Mouse (Mus musculus) Muller cell, postnatal 12 days (primary cell): Measurements from ENCODE around the gene Nkx1-2.

ENCODE experiments used
- DNase-seq: peaks from one replicate; pipeline ENCODE4 v3.0.0-alpha.2; 2015; ENCODE audit errors: inconsistent ontology term

Nkx1-2 gene

DNA sequence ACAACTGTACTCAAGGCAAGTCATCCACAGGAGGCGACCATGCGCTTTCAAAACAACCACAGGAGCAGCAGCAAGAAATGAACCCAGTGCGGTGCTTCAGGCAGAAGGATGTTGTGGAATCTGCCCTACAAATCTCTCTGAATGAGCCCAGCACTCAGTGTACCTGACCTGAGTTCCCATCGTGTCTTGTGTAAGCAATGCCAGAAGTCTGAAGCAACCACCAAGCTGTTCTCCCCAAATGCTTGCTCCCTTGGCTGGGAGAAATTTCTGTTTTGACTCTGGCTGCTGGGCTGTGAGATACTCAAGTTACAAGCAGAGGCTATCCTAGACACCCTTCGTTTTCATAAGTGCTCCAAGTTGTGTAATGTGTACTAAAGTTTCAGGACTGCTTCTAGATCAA, 6.3 kb upstream of the Nkx1-2 start:
- DNase-seq = no peak

DNA sequence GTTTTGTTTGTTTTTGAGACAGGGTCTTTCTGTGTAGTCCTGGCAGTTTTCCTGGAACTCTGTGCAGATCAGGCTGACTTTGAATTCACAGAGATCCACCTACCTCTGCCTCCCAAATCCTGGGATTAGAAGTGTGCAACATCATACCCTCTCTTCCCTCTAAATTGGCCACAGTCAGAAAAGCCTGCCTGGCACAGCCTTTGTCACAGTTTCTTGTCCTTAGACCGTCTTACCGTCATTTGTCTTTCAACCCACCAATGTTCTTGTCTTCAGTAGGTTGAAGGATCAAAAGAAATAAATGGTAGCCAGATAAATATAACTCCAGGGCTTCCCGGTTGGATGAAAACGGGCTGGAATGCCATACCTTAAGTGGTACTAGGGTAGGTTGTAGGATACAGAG, 5.3 kb upstream of the Nkx1-2 start:
- DNase-seq = no peak

DNA sequence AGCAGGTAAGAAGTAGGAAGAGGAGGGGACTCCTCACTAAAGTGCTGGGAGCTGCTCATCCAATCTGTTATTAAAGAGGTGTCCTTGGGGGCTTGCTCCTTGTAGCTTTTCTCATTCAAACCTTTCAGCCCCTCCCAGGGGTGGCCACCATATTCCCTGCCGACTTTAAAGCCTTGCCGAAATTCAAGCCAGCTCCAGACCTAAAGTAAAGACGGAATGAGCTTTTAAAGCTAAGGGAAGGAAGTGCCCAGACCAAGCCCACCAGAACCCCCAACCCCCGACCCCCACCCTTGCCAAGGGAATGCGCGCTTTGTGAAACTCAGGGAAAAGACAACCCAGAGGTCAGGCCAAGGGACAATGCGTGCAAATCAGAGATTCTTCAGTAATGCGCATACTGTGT, 1.5 kb upstream of the Nkx1-2 start:
- no peak for DNase-seq

DNA sequence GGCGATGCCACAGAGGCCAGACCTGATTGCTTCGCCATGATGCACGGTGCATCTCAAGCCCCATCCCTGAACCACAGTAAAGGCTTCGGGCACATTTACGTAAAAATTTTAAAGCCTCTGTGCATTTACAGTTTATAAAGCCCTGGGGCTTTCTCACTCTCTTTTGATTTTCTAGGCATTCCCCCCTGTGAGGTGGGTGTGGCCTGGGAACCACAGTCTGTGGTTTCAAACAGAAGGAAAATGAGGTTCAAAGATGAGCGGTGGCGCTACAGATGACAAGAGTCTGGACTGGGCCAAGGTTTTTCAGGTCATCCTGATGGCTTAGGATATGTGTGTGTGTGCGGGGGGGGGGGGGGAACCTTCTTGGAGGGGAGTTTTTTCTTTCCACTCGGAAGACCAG, 589 bp upstream of the Nkx1-2 start:
- DNase-seq = peak; percentile 15

DNA sequence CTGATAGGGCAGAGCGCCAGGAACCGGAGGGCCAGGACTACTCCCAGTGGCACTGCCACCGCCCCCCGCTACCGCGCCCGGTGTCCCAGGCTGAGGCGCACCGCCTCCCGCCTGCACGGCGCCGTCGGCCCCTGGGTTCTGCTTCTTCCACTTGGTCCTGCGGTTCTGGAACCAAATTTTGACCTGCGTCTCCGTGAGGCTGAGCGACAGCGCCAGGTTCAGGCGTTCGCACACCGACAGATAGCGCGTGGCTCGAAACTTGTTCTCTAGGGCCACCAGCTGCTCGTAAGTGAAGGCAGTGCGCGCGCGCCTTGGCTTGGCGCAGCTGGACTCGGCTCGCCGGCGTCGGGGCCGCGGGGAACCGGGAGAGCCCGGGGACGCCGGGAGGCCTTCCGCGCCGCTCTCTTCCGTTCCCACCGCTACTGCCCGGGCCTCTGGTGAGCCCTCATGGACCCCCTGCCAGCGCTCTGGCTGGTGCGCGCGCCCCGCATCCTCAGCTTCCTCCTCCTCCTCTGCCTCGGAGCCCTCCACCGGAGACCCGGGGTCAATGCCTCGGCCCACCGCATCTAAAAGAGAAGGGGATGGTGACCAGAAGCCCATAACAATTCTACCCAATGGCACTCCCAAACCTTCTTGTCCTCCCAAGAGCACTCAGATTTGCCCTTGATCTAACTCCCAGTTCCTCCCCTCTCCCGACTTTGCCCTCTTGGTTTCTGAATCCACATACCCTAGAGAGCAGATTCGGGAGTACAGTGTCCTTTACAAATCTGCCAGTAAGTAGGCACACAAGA, 2.0 kb downstream of the Nkx1-2 start:
- DNase-seq = peak; percentile 36

DNA sequence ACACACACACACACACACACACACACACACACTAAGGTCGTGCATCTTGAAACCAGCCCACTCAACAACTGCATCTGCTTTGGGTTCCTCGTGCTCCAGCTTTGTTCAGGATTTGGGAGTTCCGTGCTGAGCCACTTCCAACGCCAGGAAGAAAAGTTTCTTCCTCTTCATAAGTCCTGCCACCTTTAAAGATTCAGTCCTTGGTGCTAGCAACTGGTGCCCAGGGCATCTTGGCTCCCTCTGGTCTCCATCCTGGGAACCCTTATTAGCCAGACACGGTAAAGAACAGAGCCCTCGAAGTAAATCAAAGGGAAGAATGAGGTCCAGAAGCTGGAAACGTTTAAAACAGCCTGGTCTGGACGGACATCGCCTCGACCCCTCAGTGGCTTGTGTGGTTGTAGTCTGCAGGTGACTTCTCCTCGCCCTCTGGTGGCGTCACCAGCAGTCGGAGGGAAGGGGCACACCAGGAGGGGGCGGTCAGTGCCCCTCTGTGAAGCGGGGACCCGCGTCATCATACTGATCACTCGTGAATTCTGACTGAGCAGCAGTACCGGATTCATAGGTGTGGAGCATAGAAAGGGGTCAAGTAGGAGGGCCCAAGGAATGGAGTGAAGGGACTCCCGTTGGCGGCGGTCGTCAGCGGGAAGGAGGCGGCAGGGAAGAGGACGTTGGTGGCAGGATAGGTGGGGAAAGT, 2.7 kb downstream of the Nkx1-2 start:
- no peak for DNase-seq

DNA sequence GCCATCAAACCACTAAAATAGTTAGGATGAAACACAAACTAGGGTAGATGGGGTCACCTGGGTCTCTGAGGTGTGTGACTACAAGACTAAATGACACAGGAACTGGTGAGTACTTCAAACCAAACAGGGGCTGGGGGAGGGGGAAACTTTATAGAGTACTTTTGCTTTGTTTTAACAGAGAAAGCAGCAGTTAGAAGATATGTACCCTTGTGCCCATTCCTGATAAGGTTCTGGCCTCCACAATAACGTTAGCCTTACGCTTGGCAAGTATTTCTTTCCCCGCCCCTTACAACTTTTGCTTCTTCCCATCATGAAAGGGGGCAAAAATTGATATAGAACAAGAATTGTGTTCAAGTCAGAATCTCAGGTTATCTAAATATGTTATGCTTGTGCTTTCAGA, 3.6 kb downstream of the Nkx1-2 start:
- no peak for DNase-seq

DNA sequence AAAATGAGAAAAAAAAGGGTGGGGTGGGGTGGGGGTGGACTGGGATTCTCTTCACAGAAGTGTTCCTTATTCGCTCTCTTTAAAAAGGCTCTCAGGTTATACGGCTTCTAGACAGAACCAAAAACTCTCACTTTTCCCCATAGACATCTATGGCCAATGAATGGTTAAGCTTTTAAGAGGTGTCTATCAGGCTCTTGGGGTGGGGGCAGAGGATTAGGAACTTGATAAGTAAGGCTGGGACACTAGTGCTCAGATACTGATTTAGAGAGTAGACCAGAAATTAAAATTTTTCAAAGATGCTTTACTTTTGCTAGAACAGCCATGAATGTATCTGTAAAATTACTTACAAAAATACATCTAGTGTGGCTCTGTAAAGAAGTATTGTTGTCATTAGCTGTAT, 5.1 kb downstream of the Nkx1-2 start:
- DNase-seq = no peak

DNA sequence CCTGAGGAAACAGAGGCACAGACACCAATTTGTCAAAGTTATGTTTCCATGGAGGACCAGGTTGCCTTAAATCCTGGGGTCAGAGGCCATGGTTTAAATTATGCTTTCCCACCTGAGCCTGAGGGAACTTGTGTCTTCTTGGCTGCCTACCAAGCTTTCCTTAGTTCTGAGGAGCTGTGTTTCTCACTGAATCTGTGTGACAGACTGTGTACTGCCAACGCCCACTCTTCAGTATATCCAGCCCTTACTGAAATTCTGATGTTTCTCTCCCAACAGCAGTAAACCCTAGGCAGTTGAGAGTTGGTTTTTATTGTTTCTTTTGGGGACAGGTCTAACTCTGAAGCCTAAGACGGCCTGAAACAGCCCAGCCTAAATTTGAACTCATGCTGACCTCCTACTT, 5.7 kb downstream of the Nkx1-2 start:
- no peak for DNase-seq

DNA sequence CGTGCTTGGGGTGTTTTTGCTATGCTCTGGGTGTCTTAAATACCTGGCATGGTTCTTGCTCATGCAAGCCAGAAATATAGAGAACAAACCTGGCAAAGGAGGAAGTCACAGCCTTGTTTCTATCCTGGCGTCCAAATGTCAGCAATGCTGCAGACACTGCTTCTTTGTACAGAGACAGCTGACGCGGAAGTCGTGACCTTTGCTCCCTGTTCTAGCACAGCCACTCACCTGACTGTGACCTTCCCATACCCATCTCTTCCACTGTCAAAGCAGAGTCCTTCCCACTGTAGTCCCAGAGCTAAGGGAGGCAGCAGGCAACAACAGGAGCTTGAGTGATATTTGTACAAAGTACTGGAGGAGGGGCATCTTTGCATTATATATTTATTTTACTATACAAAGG, 9.8 kb downstream of the Nkx1-2 start:
- no peak for DNase-seq

DNA sequence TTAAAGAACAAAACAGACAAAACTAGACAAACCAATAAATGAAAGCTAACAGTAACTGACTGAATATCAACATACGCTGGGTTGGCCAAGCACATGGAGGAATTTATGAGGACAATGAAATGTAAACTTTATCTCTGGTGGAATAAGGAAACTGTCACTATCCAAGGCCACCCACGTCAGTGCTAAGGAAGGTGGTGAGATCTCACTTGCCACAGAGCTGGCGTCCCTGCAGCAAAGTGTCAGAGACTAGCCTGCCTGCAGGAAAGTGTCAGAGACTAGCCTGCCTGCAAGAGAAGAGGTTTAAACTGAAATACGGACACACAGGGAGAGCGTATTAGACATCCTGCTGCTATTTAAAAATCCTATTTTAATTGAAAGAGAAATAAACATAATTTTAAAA, 12.3 kb downstream of the Nkx1-2 start:
- no peak for DNase-seq

DNA sequence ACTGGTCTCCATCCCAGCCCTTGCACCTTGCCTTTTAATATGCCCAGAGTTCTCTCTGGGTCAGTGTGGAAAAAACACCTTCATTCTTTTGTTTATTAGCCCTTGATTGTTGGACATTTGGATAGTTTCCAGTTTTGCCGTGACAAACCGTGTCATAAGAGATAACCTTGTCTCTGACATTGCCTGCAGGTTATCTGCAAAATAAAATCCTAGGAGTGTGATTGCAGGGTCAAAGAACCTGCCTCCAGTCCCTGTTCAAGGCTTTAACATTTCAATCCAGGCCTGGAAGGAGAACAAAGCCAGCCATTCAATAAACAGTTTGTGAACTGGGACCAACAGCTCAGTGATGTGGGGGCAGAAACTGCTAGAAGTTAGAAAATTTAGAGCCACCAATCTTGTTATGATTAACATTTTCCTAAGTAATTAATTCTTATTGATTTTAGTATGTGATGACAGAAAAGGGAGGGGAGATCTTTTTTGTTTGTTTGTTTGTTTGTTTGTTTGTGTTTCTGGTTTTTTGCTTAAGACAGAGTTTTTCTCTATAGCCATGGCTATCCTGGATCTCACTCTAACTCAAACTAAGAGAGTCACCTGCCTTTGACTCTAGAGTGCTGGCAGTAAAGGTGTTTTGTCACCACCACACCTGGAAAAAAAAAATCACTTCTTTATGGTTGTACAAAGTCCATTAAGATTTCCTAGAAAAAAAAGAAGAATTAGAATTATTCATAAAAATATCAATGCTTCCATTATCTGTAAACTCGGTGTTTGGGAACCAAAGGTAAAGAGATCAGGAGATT, 13.5 kb downstream of the Nkx1-2 start:
- DNase-seq = no peak

DNA sequence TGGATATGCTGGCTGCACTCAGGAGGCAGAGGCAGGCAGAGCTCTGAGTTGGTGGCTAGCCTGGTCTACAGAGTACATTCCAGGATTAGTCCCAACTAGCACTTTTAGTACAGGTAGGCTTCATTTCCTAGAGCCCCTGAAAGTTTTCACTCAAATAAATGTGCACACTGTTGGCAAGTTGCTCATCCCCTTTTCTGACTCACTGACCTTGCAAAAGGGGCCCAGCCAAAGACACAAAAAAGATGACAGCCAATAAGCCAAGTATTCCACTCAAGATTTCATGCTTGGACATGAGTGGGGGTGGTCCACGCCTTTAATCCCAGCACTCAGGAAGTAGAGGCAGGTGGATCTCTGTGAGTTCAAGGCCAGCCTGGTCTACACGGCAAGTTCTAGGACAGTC, 18.0 kb downstream of the Nkx1-2 start:
- no peak for DNase-seq

DNA sequence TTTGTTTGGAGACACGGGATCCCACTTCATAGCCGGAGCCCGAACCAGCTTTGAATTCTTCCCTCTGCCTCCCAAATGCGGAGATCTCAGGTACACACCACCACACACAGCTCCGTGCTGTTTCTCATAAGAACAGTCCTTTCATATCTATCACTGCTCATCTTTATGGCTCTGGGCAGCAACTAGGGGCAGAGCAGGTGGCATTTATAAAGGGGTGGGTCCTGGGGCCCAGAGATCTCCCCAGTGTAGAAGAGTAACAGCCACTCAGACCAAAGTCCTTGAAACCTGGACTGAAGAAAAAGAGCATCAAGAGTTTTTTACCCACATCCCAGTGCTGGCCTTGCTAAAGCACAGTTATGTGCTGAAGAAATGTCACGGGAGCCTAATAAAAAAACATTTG, 18.9 kb downstream of the Nkx1-2 start:
- DNase-seq = no peak

DNA sequence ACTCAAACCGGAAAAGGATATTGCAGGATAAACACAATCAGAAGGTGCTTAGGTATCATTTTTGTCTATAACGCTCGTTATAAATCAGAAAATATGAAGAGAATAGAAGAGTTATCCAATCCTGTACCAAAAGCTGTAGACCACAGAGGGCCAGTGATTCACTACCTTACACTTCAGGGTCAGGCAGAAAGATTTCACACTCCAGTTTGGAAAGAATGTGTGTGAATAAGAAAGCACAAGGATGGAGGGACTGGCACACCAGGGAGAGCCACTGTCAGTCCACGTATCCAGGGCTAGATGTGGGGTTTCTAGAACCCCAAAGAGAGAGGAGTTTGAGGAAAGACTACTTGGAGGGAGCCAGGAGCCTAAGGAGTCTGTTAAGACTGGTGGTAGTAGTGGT, 22.5 kb downstream of the Nkx1-2 start:
- no peak for DNase-seq

DNA sequence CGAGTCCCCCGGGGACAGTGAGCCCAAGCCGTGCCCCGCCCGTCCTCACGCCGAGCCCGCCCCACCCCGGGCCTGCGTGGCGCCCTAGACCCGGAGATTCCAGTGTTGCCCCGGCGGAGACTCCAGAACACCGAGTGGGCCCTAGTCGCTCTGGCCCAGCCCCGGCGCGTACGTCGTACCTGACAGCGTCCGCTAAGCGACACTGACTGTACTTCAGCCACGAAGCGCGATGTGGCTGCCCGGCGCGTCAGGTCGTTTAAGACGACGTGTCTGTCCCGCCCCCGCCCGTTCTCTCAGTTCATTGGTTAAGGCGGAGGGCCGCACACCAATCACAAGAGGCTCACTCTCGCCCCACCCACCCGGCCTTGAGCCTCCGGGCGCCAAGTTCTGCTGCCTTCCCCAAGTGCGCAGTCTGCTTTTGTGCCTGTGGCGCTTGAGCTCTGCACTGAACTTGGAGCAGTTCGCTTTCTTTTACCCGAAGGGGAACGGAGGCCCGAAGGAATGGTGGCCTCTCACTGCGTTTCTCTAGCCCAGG, 23.3 kb downstream of the Nkx1-2 start, which contains the start of gene Oat:
TSS of gene Oat (minus strand) at position 283 of the 535 bp plus-strand sequence.
- DNase-seq = peak; percentile 99

DNA sequence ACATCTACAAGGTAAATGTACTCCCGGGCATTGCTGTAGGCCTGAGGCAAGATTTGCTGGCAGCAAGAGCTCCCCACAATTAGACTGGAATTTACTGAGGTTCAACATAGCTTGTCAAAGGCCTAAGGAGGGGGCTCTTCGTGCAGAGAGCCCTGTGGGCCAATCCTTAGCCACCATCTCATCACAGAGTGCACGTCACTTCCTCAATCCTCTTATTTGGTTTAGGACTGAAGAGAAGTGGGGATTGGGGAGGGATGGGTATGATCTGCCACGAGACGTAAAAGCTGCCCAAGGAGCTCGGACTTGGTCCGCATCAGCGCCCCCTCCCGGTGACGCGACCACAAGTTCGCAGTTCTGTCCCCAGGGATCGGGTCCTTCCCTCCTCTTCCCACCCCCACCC, 23.8 kb downstream of the Nkx1-2 start:
- peak; percentile 96 for DNase-seq

DNA sequence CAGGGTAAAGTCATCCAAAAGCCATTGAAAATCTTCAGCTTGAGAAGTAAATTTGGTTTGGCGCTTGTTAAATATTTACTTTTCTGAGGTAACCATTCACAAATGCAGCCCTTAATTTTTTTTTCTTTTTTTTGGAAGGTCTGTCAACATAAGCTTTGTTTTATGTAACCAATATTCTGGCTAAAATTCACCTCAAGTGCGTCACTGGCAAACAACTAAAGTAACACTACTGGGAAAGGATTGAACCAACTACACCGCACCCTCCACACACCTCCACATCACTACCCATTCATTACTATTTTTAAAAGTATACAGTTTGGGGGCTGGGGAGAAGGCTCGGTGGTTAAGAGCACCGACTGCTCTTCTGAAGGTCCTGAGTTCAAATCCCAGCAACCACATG, 24.8 kb downstream of the Nkx1-2 start:
- DNase-seq = no peak

DNA sequence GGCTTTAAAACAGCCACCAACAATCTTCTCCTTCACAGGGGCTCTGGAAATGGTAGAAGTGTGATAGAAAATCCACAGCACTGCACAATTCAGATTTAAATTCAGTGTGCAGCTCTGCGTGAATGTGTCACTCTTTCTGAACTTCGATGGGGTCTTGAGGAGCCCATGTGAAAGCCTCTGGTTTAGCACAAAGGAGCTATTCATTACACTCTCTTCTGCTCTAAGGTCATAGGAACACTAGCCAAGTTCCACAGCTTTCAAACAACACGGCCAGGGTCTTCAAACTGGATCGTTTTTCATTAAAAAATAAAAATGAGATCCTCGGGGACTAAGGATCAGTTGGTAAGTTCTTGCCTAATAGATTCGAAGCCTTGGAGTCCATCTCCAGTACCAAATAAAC, 26.2 kb downstream of the Nkx1-2 start:
- no peak for DNase-seq

DNA sequence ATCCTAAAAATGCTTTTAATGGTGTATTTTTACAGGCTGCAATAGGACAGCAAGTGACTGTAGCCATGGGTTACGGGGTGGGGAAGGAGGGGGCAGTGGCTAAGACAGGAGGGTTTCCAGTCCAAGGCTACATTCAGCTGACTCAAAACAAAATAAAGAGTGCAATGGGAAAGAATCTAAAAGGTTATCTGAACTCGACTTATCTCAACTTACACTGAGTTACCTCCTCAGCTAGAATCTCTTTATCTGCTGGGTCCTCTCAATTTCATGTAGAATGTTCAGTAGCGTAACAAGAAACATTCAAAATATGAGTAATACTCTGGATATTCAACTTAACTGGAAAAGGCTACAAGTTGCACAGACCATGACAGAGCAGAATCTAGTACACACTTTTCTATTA, 26.7 kb downstream of the Nkx1-2 start:
- peak; percentile 32 for DNase-seq

DNA sequence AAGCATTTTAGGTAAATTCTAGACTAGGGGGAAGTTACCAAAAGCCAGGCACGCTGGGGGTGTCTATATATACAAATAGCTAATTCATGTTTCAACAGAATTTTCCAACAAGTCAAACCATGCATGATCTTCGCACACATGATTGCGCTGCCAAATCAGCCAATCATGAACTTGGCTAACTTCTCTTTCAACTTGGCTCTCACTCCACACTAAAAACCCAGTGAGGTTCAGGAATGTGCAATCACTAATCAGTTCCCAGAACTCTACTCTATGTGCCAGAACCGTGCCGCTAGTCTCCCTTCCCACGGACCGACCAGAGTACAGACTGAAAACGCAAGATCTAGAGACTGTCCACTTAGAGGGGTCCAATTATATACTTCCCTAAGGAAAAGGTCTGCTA, 28.0 kb downstream of the Nkx1-2 start:
- DNase-seq = peak; percentile 87

DNA sequence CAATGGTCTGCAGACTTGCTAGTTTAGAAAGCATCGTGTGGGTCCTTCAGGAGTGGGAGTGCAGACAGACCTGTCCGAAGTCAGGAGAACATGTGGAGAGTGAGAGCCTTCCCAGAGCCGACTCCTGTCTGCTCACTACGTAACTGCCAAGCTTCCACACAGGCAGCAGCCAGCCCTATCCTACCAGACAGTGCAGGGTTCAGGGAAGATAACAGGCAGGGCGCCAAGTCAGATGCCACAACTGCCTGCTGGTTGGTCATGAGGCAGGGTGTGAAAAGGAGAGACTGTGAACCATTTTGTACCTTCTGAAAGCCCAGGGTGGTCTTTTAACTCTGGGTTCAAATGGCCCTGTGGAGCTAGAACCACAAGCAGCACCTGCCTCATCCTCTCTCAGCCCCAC, 29.4 kb downstream of the Nkx1-2 start:
- DNase-seq = peak; percentile 58
